Mouse (Mus musculus) neural tube, embryonic 15.5 days (tissue): ENCODE data around the gene Cdyl. TPM values are rescaled to one million over a fixed set of nuclear protein-coding genes. Genes with fewer than 3 reads are reported as not detected.

ENCODE experiments used
- ATAC-seq: fragments of 200-750 bp; cut with Nextera tagmentation; 2 replicates; pipeline ENCODE4 v1.8.0; 2017; ENCODE audit warnings: mild to moderate bottlenecking, moderate TSS enrichment, moderate library complexity; ENCODE audit not compliant: low FRiP score
- H3K27ac ChIP-seq: fragments of 300-500 bp; sonication (generic); replicated peaks from 2 replicates; pipeline ENCODE4 v1.5.1; 2015; ENCODE audit warnings: mild to moderate bottlenecking, inconsistent platforms
- H3K27me3 ChIP-seq: fragments of 300-500 bp; sonication (generic); replicated peaks from 2 replicates; pipeline ENCODE4 v1.6.1; 2015; ENCODE audit warnings: inconsistent platforms
- H3K36me3 ChIP-seq: fragments of 300-500 bp; sonication (generic); 2 replicates; pipeline ENCODE4 v1.6.1; 2015; ENCODE audit warnings: inconsistent platforms
- H3K4me1 ChIP-seq: fragments of 300-500 bp; sonication (generic); 2 replicates; pipeline ENCODE4 v1.6.1; 2015; ENCODE audit warnings: inconsistent platforms
- H3K4me2 ChIP-seq: fragments of 300-500 bp; sonication (generic); 2 replicates; pipeline ENCODE4 v1.6.1; 2015; ENCODE audit warnings: inconsistent platforms, mild to moderate bottlenecking, moderate library complexity
- H3K4me3 ChIP-seq: fragments of 300-500 bp; sonication (generic); replicated peaks from 2 replicates; pipeline ENCODE4 v1.5.1; 2015; ENCODE audit warnings: mild to moderate bottlenecking, inconsistent platforms
- H3K9ac ChIP-seq: fragments of 300-500 bp; sonication (generic); replicated peaks from 2 replicates; pipeline ENCODE4 v1.6.1; 2015; ENCODE audit warnings: mild to moderate bottlenecking, inconsistent platforms
- H3K9me3 ChIP-seq: fragments of 300-500 bp; sonication (generic); replicated peaks from 2 replicates; pipeline ENCODE4 v1.6.1; 2016; ENCODE audit warnings: inconsistent platforms
- WGBS: fragments of 180-500 bp; shearing (Covaris S2); methylation state at CpG from one replicate; pipeline ENCODE4 v1.1.7; 2015; ENCODE audit warnings: mixed read lengths; 5-methylcytosine and 5-hydroxymethylcytosine counted together
- polyA plus RNA-seq: library from polyadenylated mRNA; unstranded; fragments of >200 nt; fragmentation: Nextera tagmentation; extraction: Ambion mirVana; gene quantifications from 2 replicates; pipeline ENCODE4 v1.2.1, GENCODE M21; 2015

Cdyl gene
- polyA plus RNA-seq, 1 experiment from 2014 or later: 5.3 TPM

GRCm38 (mm10) chr13:35892866-35893265 lies 233.2 kb downstream of the Cdyl start:
- H3K9me3 ChIP-seq: no peaks in the 10 kb centered on the region
- H3K4me2 ChIP-seq: no peak overlapping the region
- no peaks in the 10 kb centered on the region for H3K4me1 ChIP-seq
- H3K27ac ChIP-seq: no peak overlapping the region
- no peak overlapping the region for H3K9ac ChIP-seq
- 97% methylated on average over 3 of the region's 3 CpGs for WGBS
- H3K27me3 ChIP-seq: no peaks in the 10 kb centered on the region
- H3K36me3 ChIP-seq: peaks cover 11% of the 10 kb centered on the region
- ATAC-seq: no peak
- no peak overlapping the region for H3K4me3 ChIP-seq

- Histone ChIP-seq H3K9ac (peak overlapping the region; percentile 59), H3K27me3 (no peaks in the 10 kb centered on the region), H3K4me3 (peak overlapping the region; percentile 81), H3K4me1 (peaks cover 2% of the 10 kb centered on the region; the same call in 1 of the 2 replicates), H3K4me2 (peak overlapping the region; percentile 75), H3K9me3 (no peaks in the 10 kb centered on the region), H3K27ac (no peak overlapping the region), H3K36me3 (no peaks in the 10 kb centered on the region)
- 2% methylated on average over 13 of the region's 13 CpGs for WGBS
- no peak for ATAC-seq
Observed at GRCm38 (mm10) chr13:35905378-35905777, 245.7 kb downstream of the Cdyl start.

GRCm38 (mm10) chr13:35905879-35906481 lies 246.3 kb downstream of the Cdyl start, which contains the start of gene Rpp40:
Gene Rpp40, minus strand, starts transcription at chr13:35906359.
- peak within 1 kb of the TSS; percentile 81 for H3K4me3 ChIP-seq
- no peaks in the 10 kb centered on the region for H3K27me3 ChIP-seq
- H3K4me2 ChIP-seq: peak within 1 kb of the TSS; percentile 75
- H3K9ac ChIP-seq: peak within 1 kb of the TSS; percentile 59
- H3K27ac ChIP-seq: peak within 1 kb of the TSS; percentile 66; the same call in 1 of the 2 replicates
- under 1% methylated on average over 35 of the region's 35 CpGs for WGBS
- ATAC-seq: peak; percentile 100
- no peaks in the 10 kb centered on the region for H3K9me3 ChIP-seq
- no peaks in the 10 kb centered on the region for H3K36me3 ChIP-seq
- peaks cover 2% of the 10 kb centered on the region; the same call in 1 of the 2 replicates for H3K4me1 ChIP-seq

DNA sequence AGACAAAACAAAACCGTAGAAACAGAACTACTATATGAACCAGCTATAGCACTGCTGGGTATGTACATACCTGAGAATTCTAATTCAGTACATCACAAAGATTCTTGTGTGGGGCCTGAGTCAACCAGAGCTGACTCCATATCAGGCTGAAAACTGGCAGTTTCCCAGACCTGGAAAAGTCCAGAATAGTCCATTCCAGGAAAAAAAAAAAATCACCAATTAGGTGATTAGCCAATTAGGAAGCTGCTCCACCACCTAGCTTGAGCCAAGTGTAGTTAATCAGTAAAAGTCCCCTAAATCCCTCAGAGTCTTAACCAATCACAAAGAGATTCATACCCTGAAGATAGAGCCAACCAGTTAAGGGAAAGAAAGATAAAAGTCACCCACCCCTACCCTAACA lies 251.8 kb downstream of the Cdyl start:
- H3K27me3 ChIP-seq: no peaks in the 10 kb centered on the region
- ATAC-seq: no peak
- H3K27ac ChIP-seq: no peak overlapping the region
- 88% methylated on average over 1 of the region's 1 CpGs for WGBS
- no peaks in the 10 kb centered on the region for H3K9me3 ChIP-seq
- H3K9ac ChIP-seq: no peak overlapping the region
- H3K4me2 ChIP-seq: no peak overlapping the region
- no peak overlapping the region for H3K4me3 ChIP-seq
- H3K36me3 ChIP-seq: no peaks in the 10 kb centered on the region
- no peaks in the 10 kb centered on the region; the same call in 1 of the 2 replicates for H3K4me1 ChIP-seq

Other genes with a start within 250 kb of the Cdyl start
- gene Rpp40, start 246.5 kb downstream of the Cdyl start, polyA plus RNA-seq: 7.9 and 12.0 TPM in 2 replicates